Mouse (Mus musculus) limb, embryonic 15.5 days (tissue): Measurements from ENCODE around the gene Olfr544. TPM values are rescaled to one million over a fixed set of nuclear protein-coding genes. Genes with fewer than 3 reads are reported as not detected.

Source experiments
- ATAC-seq: fragments of 200-750 bp; cut with Nextera tagmentation; 2 replicates; pipeline ENCODE4 v1.8.0; 2017; ENCODE audit warnings: low read depth, moderate TSS enrichment; ENCODE audit not compliant: insufficient number of reproducible peaks, low FRiP score, low TSS enrichment
- H3K27ac ChIP-seq: fragments of 300-500 bp; sonication (generic); 2 replicates; pipeline ENCODE4 v1.5.1; 2015; ENCODE audit warnings: moderate library complexity, mild to moderate bottlenecking, inconsistent platforms
- H3K27me3 ChIP-seq: fragments of 300-500 bp; sonication (generic); 2 replicates; pipeline ENCODE4 v1.6.1; 2015; ENCODE audit warnings: inconsistent platforms
- H3K36me3 ChIP-seq: fragments of 300-500 bp; sonication (generic); 2 replicates; pipeline ENCODE4 v1.6.1; 2015; ENCODE audit warnings: inconsistent platforms
- H3K4me1 ChIP-seq: fragments of 300-500 bp; sonication (generic); 2 replicates; pipeline ENCODE4 v1.6.1; 2015; ENCODE audit warnings: inconsistent platforms
- H3K4me2 ChIP-seq: fragments of 300-500 bp; sonication (generic); 2 replicates; pipeline ENCODE4 v1.6.1; 2015; ENCODE audit warnings: mild to moderate bottlenecking, inconsistent platforms
- H3K4me3 ChIP-seq: fragments of 300-500 bp; sonication (generic); 2 replicates; pipeline ENCODE4 v1.5.1; 2015; ENCODE audit warnings: mild to moderate bottlenecking, inconsistent platforms
- H3K9ac ChIP-seq: fragments of 300-500 bp; sonication (generic); 2 replicates; pipeline ENCODE4 v1.6.1; 2015; ENCODE audit warnings: inconsistent platforms
- H3K9me3 ChIP-seq: fragments of 300-500 bp; sonication (generic); 2 replicates; pipeline ENCODE4 v1.6.1; 2016; ENCODE audit warnings: inconsistent platforms
- WGBS: fragments of 180-500 bp; shearing (Covaris S2); methylation state at CpG from one replicate; pipeline ENCODE4 v1.1.7; 2015; 5-methylcytosine and 5-hydroxymethylcytosine counted together
- polyA plus RNA-seq: library from polyadenylated mRNA; unstranded; fragments of >200 nt; fragmentation: Nextera tagmentation; extraction: Ambion mirVana; gene quantifications from 2 replicates; pipeline ENCODE4 v1.2.1, GENCODE M21; 2015

Gene Olfr544
- polyA plus RNA-seq, 1 experiment from 2014 or later, result 0.09 TPM

DNA sequence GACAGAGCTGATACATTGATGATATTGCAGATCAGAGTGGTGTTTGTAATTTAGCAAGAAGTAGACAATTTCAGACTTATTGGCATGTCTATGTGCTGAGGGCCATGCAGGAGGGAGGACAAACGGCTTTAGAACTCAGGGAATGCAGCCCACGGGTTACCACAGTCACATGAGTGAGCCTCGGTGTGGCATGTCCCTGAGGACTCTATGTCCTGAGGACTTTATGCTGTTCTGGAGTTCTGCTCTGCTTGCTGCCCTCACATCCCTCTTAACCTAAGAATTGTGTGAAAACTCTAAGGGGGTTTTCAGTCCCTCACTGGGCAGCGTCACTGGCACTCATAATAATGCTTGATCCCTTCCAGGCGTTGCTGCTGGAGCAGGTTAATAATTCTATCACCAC is 15.4 kb downstream of the Olfr544 start:
- Histone ChIP-seq H3K27ac (no peak overlapping the region), H3K4me2 (no peak overlapping the region), H3K9ac (no peak overlapping the region), H3K4me1 (no peaks in the 10 kb centered on the region), H3K4me3 (no peak overlapping the region), H3K27me3 (no peaks in the 10 kb centered on the region), H3K36me3 (peaks cover 16% of the 10 kb centered on the region), H3K9me3 (no peaks in the 10 kb centered on the region)
- 39% methylated on average over 5 of the region's 5 CpGs for WGBS
- no peak for ATAC-seq

DNA sequence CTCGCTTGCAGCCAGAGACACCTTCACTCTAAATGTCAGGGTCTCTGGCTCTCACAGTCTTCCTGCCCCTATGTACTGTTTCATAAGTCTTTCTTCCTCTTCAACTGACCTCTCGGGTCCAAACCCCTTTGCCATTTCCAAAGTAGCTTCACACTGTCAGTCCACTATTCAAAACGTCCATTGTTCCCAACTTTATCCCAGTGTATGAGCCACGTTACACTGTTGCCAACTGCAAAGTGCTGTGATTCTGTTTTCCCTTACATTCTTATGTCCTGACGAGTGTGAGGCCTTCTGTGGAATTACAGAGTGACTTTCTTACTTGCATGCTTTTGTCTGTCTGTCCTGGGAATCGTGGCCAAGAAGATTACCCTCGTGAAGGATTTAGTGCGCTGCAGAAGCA is 20.5 kb downstream of the Olfr544 start:
- no peaks in the 10 kb centered on the region for H3K9me3 ChIP-seq
- no peak overlapping the region for H3K4me2 ChIP-seq
- no peak overlapping the region for H3K9ac ChIP-seq
- H3K4me3 ChIP-seq, result no peak overlapping the region
- H3K36me3 ChIP-seq, result peaks cover 61% of the 10 kb centered on the region
- no peak for ATAC-seq
- H3K4me1 ChIP-seq, result no peaks in the 10 kb centered on the region
- no peak overlapping the region for H3K27ac ChIP-seq
- no peaks in the 10 kb centered on the region for H3K27me3 ChIP-seq
- WGBS, result 87% methylated on average over 8 of the region's 8 CpGs

DNA sequence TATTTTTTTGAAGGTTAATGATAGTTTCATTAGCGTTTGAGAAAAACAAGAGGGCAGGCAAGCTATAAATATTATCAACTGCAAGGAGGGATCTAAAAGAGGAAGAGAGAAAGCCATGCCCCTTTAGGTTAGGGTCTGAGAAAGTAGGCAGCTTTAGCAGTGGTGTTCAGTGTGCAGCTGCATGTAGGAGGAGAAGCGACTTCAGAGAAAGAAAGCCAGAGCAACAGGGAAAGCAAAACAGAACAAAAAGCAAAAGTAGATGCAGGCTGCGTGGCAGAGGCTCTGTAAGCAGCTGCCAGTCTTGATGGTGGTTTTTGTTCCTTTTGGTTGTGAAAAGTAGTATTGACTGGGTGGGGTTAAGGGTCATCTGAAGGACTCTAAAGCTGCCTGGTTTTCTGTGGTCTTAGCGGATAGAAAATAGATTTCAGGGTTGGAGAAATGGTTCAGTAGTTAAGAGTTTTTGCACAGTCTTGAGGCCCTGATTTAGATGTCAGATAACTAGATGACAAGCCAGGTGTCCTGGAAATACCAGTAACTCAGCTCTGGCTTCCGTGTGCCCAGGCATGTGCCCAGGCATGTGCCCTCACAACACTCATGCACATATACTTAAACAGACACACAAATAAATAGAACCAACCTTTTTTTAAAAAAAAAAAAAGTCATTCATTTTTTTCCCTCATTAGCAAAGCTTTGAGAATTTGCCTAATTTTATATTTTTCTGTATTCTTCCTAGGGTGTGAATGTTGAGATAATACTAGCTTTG is 29.3 kb downstream of the Olfr544 start:
- Histone ChIP-seq H3K4me2 (no peak overlapping the region), H3K4me1 (no peaks in the 10 kb centered on the region), H3K9me3 (no peaks in the 10 kb centered on the region), H3K27me3 (no peaks in the 10 kb centered on the region), H3K36me3 (peaks cover 74% of the 10 kb centered on the region), H3K27ac (no peak overlapping the region), H3K9ac (no peak overlapping the region), H3K4me3 (no peak overlapping the region)
- no peak for ATAC-seq
- WGBS, result 84% methylated on average over 5 of the region's 5 CpGs

DNA sequence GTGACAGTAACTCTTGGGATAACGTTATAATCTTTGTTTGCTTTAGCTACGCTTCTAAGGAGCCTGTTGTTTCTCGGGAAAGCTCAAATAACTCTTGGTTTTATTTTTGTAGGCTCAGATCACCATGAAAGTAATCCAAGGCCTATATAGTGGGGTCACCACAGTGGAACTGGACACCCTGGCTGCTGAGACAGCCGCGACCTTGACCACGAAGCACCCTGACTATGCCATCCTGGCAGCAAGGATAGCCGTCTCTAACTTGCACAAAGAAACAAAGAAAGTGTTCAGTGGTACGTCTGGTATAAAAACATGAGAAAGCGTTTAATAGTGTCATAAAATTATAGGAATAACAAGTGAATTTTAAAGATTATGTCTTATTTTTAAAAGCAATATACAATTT is 41.7 kb downstream of the Olfr544 start:
- Histone ChIP-seq H3K4me2 (no peak overlapping the region), H3K4me1 (peaks cover 23% of the 10 kb centered on the region; the same call in 1 of the 2 replicates), H3K27ac (no peak overlapping the region), H3K9ac (no peak overlapping the region), H3K36me3 (peaks cover 50% of the 10 kb centered on the region), H3K9me3 (no peaks in the 10 kb centered on the region), H3K27me3 (no peaks in the 10 kb centered on the region), H3K4me3 (no peak overlapping the region)
- WGBS, result 83% methylated on average over 9 of the region's 9 CpGs
- no peak for ATAC-seq

DNA sequence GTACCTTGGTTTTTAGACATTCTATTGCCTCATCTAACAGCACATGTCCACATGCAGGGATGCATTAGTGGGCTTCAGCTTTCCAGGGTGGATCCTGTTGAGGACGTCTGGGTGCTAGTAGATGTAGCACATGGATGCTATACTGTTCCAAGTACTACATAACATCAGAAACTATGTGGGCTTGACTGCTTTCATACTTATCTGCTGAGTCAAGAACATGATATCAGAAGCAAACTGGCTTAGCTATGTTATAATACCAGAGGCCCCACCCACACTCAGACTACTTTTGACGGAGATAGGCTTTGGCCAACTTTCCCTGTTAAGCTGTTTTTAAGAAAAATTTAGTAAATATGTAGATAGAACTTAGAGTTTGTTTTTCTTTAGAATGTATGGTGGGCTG is 43.8 kb downstream of the Olfr544 start:
- Histone ChIP-seq H3K27ac (no peak overlapping the region), H3K36me3 (peaks cover 32% of the 10 kb centered on the region), H3K4me3 (no peak overlapping the region), H3K27me3 (no peaks in the 10 kb centered on the region), H3K9ac (no peak overlapping the region), H3K9me3 (no peaks in the 10 kb centered on the region), H3K4me2 (no peak overlapping the region), H3K4me1 (peaks cover 23% of the 10 kb centered on the region; the same call in 1 of the 2 replicates)
- 75% methylated on average over 2 of the region's 2 CpGs for WGBS
- no peak for ATAC-seq

DNA sequence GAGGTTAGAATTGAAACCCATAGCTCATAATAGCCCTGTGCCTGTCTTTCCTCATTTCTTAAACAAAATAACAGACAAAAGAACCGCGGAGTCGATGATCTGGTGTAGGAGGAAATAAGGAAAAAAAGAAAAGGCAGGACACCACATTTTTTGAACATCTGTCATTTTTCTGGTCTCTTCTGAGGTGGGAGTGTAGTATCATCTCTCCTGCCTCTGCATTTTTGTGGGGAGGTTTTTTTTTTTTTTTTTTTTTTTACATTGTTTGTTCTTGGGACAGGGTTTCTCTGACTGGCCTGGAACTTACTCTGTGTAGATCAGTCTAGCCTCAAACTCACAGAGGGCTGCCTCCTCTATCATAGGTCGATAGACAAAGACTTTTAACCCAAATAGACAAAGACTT is 45.7 kb downstream of the Olfr544 start:
- Histone ChIP-seq H3K9me3 (no peaks in the 10 kb centered on the region), H3K4me3 (peak overlapping the region; percentile 77), H3K4me1 (peaks cover 23% of the 10 kb centered on the region; the same call in 1 of the 2 replicates), H3K36me3 (peaks cover 23% of the 10 kb centered on the region), H3K27me3 (no peaks in the 10 kb centered on the region), H3K9ac (peak overlapping the region; percentile 84), H3K4me2 (peak overlapping the region; percentile 64), H3K27ac (peak overlapping the region; percentile 88)
- ATAC-seq, result no peak
- WGBS, result 3% methylated on average over 4 of the region's 4 CpGs

DNA sequence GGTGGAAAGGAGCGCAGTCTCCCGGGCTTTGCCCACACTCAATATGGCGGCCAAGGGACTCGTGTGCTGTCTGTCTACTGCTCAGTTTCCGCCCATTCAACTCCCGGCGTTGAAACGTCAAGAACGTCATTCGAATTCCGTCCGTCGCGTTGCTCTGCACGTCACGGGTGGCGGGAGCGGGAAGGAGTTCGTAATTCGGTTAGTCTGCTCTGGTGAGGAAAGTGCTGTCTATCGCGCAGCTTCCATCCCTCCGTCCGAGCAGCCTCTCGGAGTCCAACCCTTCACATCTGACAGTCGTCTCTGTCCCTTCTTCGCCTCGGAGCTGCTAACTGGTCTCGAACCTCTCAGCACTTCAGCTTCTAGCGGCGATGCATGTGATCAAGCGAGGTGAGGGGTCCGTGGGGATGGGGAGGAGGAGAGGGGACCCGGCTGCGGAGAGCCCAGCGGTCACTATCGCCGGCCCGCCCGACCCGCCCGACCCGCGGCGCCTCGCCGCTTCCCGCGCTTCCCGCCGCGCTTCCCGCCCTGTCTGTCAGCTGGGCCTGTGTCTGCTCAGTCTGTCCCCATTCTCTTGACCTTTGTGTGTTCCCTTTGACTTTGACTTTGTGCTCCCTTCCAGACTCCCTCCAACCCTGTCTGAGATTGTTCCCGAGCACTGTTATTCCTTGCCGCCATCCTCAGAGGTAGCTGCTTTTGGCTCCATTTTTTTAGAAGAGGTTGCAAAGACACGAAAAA is 46.3 kb downstream of the Olfr544 start, which contains the start of gene Rrm1:
Gene Rrm1, plus strand, starts transcription at position 39 of the 735 bp plus-strand sequence.
- Histone ChIP-seq H3K27ac (peak within 1 kb of the TSS; percentile 88), H3K36me3 (peaks cover 18% of the 10 kb centered on the region), H3K9ac (peak within 1 kb of the TSS; percentile 84), H3K4me3 (peak within 1 kb of the TSS; percentile 77), H3K4me2 (peak within 1 kb of the TSS; percentile 64), H3K4me1 (peaks cover 23% of the 10 kb centered on the region; the same call in 1 of the 2 replicates), H3K27me3 (no peaks in the 10 kb centered on the region), H3K9me3 (no peaks in the 10 kb centered on the region)
- ATAC-seq, result peak; percentile 96
- under 1% methylated on average over 54 of the region's 56 CpGs for WGBS

DNA sequence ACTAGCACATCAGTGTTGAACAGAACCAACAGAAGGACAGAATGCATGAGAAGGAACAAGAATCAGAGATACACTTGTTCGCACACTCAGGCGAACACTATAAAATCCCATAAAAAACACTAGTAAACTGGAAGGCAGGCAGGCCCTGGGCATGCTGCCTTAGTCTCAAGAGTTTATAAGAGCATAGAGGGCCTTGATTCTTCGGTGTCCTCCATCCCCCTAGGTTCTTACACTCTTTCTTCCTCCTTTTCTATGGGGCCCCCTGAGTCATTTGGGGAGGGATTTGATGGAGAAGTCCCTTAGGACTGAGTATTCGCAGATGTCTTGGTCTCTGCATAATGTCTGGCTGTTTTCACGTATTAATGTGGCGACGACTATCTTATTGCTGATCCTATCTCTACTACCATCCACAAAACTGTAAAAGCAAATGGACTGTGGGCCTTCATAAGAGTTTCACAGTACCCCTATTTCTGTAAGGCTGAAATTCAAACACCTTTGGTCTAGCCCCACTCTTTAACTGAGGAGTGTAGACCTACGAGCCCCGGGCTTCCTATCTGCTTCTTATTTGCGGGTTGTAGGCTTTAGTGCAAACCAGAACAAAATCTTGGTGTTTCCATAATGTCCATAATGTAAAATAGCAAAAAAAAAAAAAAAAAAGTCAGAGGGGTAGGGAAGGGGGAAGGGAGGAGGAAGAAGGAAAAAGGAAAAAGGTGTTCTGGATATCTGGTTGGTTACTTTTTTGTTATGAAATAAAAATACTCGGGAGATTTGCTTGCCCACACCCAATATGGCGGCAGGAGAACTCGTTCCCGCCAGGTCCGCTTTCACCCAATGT is 47.1 kb downstream of the Olfr544 start:
- Histone ChIP-seq H3K4me2 (peak overlapping the region; percentile 38), H3K36me3 (peaks cover 13% of the 10 kb centered on the region), H3K9ac (no peak overlapping the region), H3K9me3 (no peaks in the 10 kb centered on the region), H3K4me3 (peak overlapping the region; percentile 77), H3K27ac (peak overlapping the region; percentile 88), H3K27me3 (no peaks in the 10 kb centered on the region), H3K4me1 (peaks cover 23% of the 10 kb centered on the region; the same call in 1 of the 2 replicates)
- WGBS, result 50% methylated on average over 15 of the region's 15 CpGs
- ATAC-seq, result no peak

DNA sequence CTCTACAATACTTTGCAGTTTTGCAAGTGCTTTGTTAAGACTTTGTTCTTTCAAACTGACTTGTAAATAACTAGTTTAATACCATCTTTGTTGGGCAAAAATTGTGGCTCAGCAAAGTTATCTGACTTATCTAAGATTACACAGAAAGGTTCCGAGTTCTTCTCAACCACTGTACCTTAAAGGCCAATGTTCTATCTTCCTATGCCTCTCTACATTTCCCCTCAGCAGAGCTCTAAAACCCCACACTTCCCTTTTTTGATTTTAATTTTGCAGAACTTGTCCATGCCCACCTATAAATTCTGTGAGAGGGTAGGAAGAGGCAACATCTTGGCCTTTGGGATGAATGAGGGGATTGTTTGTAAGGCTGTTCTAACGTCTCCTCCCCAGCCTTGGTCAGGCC is 53.8 kb downstream of the Olfr544 start:
- no peaks in the 10 kb centered on the region for H3K4me1 ChIP-seq
- no peaks in the 10 kb centered on the region for H3K27me3 ChIP-seq
- no peak overlapping the region for H3K9ac ChIP-seq
- H3K27ac ChIP-seq, result no peak overlapping the region
- no peak overlapping the region for H3K4me3 ChIP-seq
- WGBS, result 64% methylated on average over 2 of the region's 2 CpGs
- H3K36me3 ChIP-seq, result peaks cover 18% of the 10 kb centered on the region
- H3K9me3 ChIP-seq, result no peaks in the 10 kb centered on the region
- no peak overlapping the region for H3K4me2 ChIP-seq
- ATAC-seq, result no peak
